Mouse (Mus musculus) liver, embryonic 11.5 days (tissue): ENCODE data around the gene Grb10. TPM values are rescaled to one million over a fixed set of nuclear protein-coding genes. Genes with fewer than 3 reads are reported as not detected.

ENCODE experiments used
- ATAC-seq: fragments of 200-750 bp; cut with Nextera tagmentation; replicated peaks from 2 replicates; pipeline ENCODE4 v1.8.0; 2017; ENCODE audit warnings: moderate number of reproducible peaks, mild to moderate bottlenecking, moderate TSS enrichment, moderate library complexity; ENCODE audit not compliant: low FRiP score
- DNase-seq: peaks from one replicate; pipeline ENCODE4 v3.0.0-alpha.2; 2017; ENCODE audit warnings: low spot score
- H3K27ac ChIP-seq: fragments of 300-500 bp; sonication (generic); 2 replicates; pipeline ENCODE4 v1.5.1; 2014; ENCODE audit warnings: mild to moderate bottlenecking, low read depth, low read length, control low read depth
- H3K27me3 ChIP-seq: fragments of 300-500 bp; sonication (generic); replicated peaks from 2 replicates; pipeline ENCODE4 v1.6.1; 2014; ENCODE audit warnings: low read length, mixed read lengths; ENCODE audit not compliant: control insufficient read depth, insufficient read depth
- H3K36me3 ChIP-seq: fragments of 300-500 bp; sonication (generic); 2 replicates; pipeline ENCODE4 v1.6.1; 2014; ENCODE audit warnings: mild to moderate bottlenecking, low read length, moderate library complexity, mixed read lengths; ENCODE audit not compliant: control insufficient read depth, insufficient read depth
- H3K4me1 ChIP-seq: fragments of 300-500 bp; sonication (generic); replicated peaks from 2 replicates; pipeline ENCODE4 v1.6.1; 2014; ENCODE audit warnings: low read length, mixed read lengths; ENCODE audit not compliant: control insufficient read depth, insufficient read depth
- H3K4me2 ChIP-seq: fragments of 300-500 bp; sonication (generic); 2 replicates; pipeline ENCODE4 v1.6.1; 2014; ENCODE audit warnings: mild to moderate bottlenecking, control low read depth, moderate library complexity
- H3K4me3 ChIP-seq: fragments of 300-500 bp; sonication (generic); 2 replicates; pipeline ENCODE4 v1.5.1; 2014; ENCODE audit warnings: low read depth, low read length, control low read depth
- H3K9ac ChIP-seq: fragments of 300-500 bp; sonication (generic); 2 replicates; pipeline ENCODE4 v1.6.1; 2014; ENCODE audit warnings: low read depth, low read length, control low read depth
- H3K9me3 ChIP-seq: fragments of 300-500 bp; sonication (generic); 2 replicates; pipeline ENCODE4 v1.6.1; 2016; ENCODE audit warnings: low read length, inconsistent platforms, mixed read lengths; ENCODE audit not compliant: control insufficient read depth
- WGBS: fragments of 180-500 bp; shearing (Covaris S2); extraction: QIAGEN DNeasy Blood & Tissue Kit; methylation state at CpG from one replicate; pipeline ENCODE4 v1.1.7; 2014; 5-methylcytosine and 5-hydroxymethylcytosine counted together
- polyA plus RNA-seq: library from polyadenylated mRNA; unstranded; fragments of >200 nt; fragmentation: Nextera tagmentation; extraction: Ambion mirVana; gene quantifications from 2 replicates; pipeline ENCODE4 v1.2.1, GENCODE M21; 2014

Grb10 gene
- polyA plus RNA-seq, result 172 and 195 TPM in 2 replicates

GRCm38 (mm10) chr11:12038470-12038985 is at the start of gene Grb10:
Grb10 (minus strand) TSS chr11:12038683.
- no peak for DNase-seq
- Histone ChIP-seq H3K9ac (peak within 1 kb of the TSS; percentile 81), H3K27me3 (peaks cover 67% of the 10 kb centered on the region)

DNA sequence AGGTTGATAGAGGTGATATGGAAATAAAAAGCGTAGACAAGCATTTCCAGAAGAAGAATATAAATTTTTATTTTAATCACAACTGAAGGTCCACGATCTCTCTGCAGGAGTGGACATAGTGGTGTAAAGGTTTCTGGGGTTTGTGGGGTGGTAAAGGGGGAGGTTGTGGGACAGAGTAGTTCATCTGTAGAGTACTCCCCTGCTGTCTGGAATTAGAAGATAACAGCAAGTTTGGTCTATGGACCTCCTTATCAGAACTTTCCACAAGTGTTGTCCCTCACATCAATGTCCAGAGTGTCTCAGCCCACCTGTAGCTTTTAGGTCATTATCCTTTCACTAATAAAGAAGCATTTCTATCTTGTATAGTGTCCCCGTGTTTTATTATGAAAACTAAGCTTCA is 43.2 kb upstream of the Grb10 start:
- no peaks in the 10 kb centered on the region for H3K27me3 ChIP-seq

More at GRCm38 (mm10) chr11:12038470-12038985, at the start of gene Grb10:
- 44% methylated on average over 10 of the region's 10 CpGs for WGBS
- peak within 1 kb of the TSS; percentile 71 for H3K4me2 ChIP-seq
- no peaks in the 10 kb centered on the region; the same call in 1 of the 2 replicates for H3K4me1 ChIP-seq
- H3K4me3 ChIP-seq, result peak within 1 kb of the TSS; percentile 79
- H3K27ac ChIP-seq, result peak within 1 kb of the TSS; percentile 96
- no peaks in the 10 kb centered on the region for H3K36me3 ChIP-seq
- ATAC-seq, result no peak
- no peaks in the 10 kb centered on the region for H3K9me3 ChIP-seq

DNA sequence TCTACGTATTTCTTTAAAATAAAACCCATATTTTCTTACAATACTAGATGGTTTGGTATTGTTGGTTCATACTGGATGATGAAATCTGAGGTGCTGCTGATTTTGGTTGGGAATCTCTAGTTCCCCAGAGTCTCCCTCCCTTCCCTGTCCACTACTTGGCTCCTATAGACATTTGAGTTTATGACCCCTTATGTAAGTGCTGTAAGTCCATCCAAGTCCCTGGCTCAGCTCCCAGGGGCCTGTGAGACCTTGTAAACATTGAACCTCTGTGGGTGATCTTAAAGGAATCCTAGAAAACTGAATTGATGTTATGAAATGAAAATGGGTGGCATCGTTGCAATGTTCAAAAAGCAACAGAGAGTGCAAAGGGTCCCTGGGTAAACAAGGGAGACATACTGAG is 40.7 kb upstream of the Grb10 start:
- no peak overlapping the region for H3K27ac ChIP-seq
- H3K4me2 ChIP-seq, result no peak overlapping the region
- ATAC-seq, result no peak
- H3K4me1 ChIP-seq, result no peaks in the 10 kb centered on the region
- no peaks in the 10 kb centered on the region for H3K9me3 ChIP-seq
- no peak overlapping the region for H3K4me3 ChIP-seq
- no peak for DNase-seq
- H3K9ac ChIP-seq, result no peak overlapping the region
- 81% methylated on average over 2 of the region's 2 CpGs for WGBS
- no peaks in the 10 kb centered on the region for H3K27me3 ChIP-seq
- no peaks in the 10 kb centered on the region for H3K36me3 ChIP-seq

More for the DNA sequence above, 43.2 kb upstream of the Grb10 start:
- no peaks in the 10 kb centered on the region for H3K9me3 ChIP-seq
- H3K4me3 ChIP-seq, result no peak overlapping the region
- H3K4me1 ChIP-seq, result no peaks in the 10 kb centered on the region
- WGBS, result 74% methylated on average over 3 of the region's 3 CpGs
- no peak overlapping the region for H3K9ac ChIP-seq
- no peak for DNase-seq
- ATAC-seq, result peak; percentile 73
- H3K36me3 ChIP-seq, result no peaks in the 10 kb centered on the region
- H3K27ac ChIP-seq, result no peak overlapping the region
- no peak overlapping the region for H3K4me2 ChIP-seq

DNA sequence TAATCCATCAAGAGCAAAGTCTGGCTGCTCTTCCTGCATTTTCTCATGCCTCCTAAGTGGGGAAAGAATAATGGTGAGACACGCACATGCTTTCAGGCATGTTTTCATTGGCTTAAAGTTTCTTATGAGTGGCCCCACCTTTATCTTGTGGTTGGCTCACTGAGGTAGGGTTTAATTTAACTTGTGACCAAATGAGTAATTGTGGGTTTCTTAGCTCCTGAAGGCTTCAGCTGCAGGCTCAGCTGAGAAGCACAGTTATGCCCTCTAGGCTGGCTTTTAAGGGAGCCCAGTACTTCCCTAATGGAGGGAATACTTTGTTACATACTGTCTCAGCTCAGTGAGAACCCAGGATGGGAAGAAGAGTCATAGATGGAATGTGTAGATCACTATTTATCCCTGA is 37.0 kb upstream of the Grb10 start:
- Histone ChIP-seq H3K36me3 (no peaks in the 10 kb centered on the region), H3K4me3 (no peak overlapping the region), H3K4me2 (no peak overlapping the region), H3K9ac (no peak overlapping the region), H3K27me3 (no peaks in the 10 kb centered on the region), H3K27ac (no peak overlapping the region), H3K9me3 (no peaks in the 10 kb centered on the region), H3K4me1 (no peaks in the 10 kb centered on the region)
- WGBS, result 89% methylated on average over 1 of the region's 1 CpGs
- ATAC-seq (no peak), DNase-seq (no peak)

DNA sequence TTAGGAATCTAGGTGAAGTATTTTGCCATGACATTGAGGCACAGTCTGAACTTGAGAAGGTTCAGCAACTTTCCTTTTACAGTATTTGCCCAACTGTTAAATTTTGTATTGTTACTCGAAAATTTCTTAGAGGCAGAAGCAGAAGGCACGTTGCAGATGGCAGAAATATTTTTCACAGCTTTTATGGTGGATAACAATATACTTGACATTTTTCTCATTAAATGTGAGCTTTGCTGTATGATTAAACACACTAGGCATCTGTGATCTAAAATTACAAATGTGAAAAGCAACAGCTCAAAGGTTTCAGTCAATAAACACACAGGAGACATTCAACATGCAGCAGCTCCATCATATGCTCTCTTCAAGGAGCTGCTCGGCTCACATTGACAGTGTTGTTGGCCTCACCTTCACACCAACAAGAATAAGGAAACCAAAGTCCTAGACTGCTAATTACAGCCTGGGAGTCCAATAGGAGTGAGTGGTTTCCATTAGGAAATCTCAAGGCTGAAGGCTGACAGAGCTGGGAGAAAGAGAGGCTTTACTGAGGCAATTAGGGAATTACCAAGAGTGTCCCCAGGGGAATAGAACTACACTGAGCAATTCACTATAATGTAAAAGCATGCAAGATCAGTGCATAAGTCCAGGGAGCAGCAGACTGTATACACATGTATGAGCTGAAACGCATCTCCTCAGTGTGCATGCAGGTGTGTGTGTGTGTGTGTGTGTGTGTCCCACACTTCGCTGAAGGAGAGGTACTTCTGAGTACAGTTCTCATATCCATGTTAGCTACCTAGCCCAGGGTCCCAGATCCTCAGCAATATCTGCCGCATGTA is 35.1 kb upstream of the Grb10 start:
- no peaks in the 10 kb centered on the region for H3K36me3 ChIP-seq
- no peaks in the 10 kb centered on the region for H3K4me1 ChIP-seq
- H3K27me3 ChIP-seq, result no peaks in the 10 kb centered on the region
- H3K4me2 ChIP-seq, result no peak overlapping the region
- no peak for ATAC-seq
- no peak for DNase-seq
- H3K27ac ChIP-seq, result no peak overlapping the region
- no peaks in the 10 kb centered on the region for H3K9me3 ChIP-seq
- H3K4me3 ChIP-seq, result no peak overlapping the region
- no peak overlapping the region for H3K9ac ChIP-seq
- 71% methylated on average over 6 of the region's 6 CpGs for WGBS

- Histone ChIP-seq H3K9ac (no peak overlapping the region), H3K27me3 (no peaks in the 10 kb centered on the region), H3K4me3 (no peak overlapping the region), H3K4me1 (no peaks in the 10 kb centered on the region), H3K27ac (no peak overlapping the region), H3K4me2 (no peak overlapping the region), H3K36me3 (no peaks in the 10 kb centered on the region), H3K9me3 (no peaks in the 10 kb centered on the region)
- WGBS, result 66% methylated on average over 3 of the region's 3 CpGs
- DNase-seq, result no peak
- peak; percentile 43; the same call in 1 of the 2 replicates for ATAC-seq
These were observed 33.8 kb upstream of the Grb10 start for GRCm38 (mm10) chr11:12072322-12072721.

DNA sequence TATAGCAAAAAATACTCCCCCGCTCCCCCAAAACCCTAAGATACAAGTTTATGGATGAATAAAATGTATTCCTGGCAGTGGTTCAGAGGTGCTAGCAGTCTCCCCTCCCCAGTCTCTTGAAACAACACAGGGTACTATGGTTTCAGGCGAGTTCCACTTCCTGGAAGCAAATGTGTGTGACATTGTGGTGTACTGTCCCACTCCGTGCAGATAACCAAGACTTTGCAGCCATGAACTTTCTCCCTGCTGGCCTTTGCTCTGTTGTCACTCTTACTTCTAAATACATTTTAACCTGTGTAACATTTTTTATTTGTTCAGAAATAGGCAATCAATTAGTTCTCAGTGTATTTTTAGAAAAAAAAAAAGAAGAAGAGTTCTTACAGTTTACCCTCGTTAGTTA is 20.5 kb upstream of the Grb10 start:
- 64% methylated on average over 4 of the region's 4 CpGs for WGBS
- no peak overlapping the region for H3K27ac ChIP-seq
- H3K27me3 ChIP-seq, result no peaks in the 10 kb centered on the region
- H3K4me2 ChIP-seq, result no peak overlapping the region
- no peak for ATAC-seq
- H3K4me1 ChIP-seq, result no peaks in the 10 kb centered on the region
- no peaks in the 10 kb centered on the region for H3K36me3 ChIP-seq
- no peaks in the 10 kb centered on the region for H3K9me3 ChIP-seq
- no peak overlapping the region for H3K9ac ChIP-seq
- no peak overlapping the region for H3K4me3 ChIP-seq
- DNase-seq, result no peak

DNA sequence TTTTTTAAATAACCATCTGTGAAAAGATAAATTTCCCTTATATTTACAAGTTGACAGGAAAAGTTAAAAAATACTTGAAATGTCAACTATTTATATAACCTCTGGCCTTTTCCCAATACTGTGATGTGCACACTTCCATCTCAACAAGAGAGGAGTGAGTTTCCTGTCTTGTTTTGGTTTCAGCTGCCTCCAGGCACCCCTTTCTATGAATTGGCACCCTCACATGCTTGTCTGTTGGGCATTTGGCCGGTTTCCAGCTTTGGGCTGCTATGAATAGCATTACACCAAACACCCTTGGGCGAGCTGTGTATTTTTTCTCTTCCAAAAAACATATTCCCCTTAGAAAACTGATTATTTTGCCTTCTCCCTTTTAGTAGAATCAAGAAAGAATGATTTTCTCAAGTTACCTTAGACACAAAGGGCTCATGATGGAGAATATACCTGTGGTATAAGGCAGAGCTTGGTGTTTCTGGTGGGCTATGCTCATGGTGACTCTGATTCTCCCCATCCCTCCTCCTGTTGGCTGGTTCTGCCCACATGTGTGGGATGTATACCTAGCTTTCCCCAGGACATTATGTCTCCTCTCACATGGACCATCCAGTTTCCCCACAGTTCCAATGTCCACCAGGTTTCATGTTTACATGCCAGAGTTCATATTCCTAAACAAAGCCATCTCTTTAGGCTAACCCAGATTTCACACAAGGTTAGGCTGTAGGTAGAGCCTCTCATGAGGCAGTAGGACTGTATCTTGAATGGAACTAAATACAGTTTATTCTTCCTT is 10.3 kb upstream of the Grb10 start:
- ATAC-seq (no peak), DNase-seq (no peak)
- H3K9me3 ChIP-seq, result no peaks in the 10 kb centered on the region
- 52% methylated on average over 2 of the region's 2 CpGs for WGBS
- no peaks in the 10 kb centered on the region for H3K4me1 ChIP-seq
- H3K27me3 ChIP-seq, result peaks cover 11% of the 10 kb centered on the region
- no peak overlapping the region for H3K27ac ChIP-seq
- no peak overlapping the region for H3K4me3 ChIP-seq
- no peak overlapping the region for H3K4me2 ChIP-seq
- no peaks in the 10 kb centered on the region for H3K36me3 ChIP-seq
- H3K9ac ChIP-seq, result no peak overlapping the region
